Mouse (Mus musculus): ENCODE measurements around the gene Fmnl3. TPM values are rescaled to one million over a fixed set of nuclear protein-coding genes. Genes with fewer than 3 reads are reported as not detected.
"Not testable (repeated sequence)": the region's sequence is repeated elsewhere in the genome, so short reads cannot be mapped to it uniquely, and the experiment has no call there.

Fmnl3 gene
- polyA plus RNA-seq, 1 experiment: 10.7 TPM

- TF ChIP-seq POLR2A (IDR thresholded peaks at IDR 0.05; ENCODE audit: borderline replicate concordance, insufficient read depth, low read length): no peak
- no peak for TF ChIP-seq CTCF (IDR thresholded peaks at IDR 0.05; ENCODE audit: borderline replicate concordance, insufficient read depth, low read depth, low read length)
- H3K4me1 ChIP-seq (ENCODE audit: control insufficient read depth, insufficient read depth, low read length): peaks cover 7% of the 10 kb centered on the region
- WGBS: 2% methylated on average over 24 of the region's 24 CpGs
- H3K27me3 ChIP-seq (ENCODE audit: control insufficient read depth, insufficient read depth, low read length): no peaks in the 10 kb centered on the region
- peak overlapping the region; percentile 91 for H3K4me3 ChIP-seq (replicated peaks; ENCODE audit: insufficient read depth, low read depth, low read length)
- peak in 1 of 2 experiments; percentile 66 for DNase-seq
- peak overlapping the region; percentile 74 for H3K27ac ChIP-seq (ENCODE audit: insufficient read depth, low read length)
These were observed 23.3 kb upstream of the Fmnl3 start for GRCm38 (mm10) chr15:99393386-99394252.

DNA sequence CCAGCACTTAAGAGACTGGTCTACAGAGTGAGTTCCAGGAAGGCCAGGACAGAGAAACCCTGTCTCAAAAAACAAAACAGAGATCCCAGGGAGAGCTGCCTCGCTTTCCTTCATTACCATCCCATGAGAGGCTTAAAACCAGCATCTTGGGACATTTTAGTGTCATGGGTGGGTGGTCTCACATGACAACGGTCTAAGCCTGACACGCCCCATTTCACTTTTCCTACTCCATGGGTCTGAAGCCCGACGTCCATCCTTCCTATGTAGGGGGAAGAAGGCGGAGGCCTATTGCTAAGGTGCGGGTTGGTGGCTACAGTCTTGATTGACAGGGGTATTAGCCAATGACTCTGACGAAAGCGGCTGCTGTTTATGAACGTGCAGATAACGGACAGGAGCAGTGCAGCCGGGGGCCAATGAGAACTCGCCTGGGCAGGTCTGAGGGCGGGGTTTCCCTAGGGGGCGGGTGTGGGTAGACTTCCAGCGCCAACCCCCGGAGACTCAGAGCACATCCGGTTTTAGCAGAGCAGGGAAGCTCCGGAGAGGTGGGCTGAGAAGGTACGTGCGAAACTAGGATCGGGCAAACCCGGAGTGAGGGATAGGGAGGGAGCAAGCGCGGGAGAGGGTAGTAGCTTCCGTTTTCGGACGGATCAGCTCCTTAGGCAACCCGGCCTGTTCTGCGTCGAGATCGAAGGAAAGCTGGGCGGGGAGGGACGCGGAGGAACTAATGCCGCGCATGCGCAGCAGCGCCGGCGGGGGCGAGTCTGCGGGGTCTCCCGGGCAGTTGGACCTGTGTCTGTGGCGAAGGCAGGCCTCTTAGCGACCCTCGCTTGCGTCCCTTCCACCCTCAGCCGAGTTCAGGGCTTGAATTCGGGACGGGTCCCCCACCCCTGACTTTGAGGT lies 22.5 kb upstream of the Fmnl3 start, which contains the start of gene Tmbim6:
Gene Tmbim6 (plus strand): TSS at position 397 of the 900 bp plus-strand sequence.
- peak within 1 kb of the TSS; percentile 74 for H3K27ac ChIP-seq (ENCODE audit: insufficient read depth, low read length)
- peak; percentile 86 for TF ChIP-seq POLR2A (IDR thresholded peaks at IDR 0.05; ENCODE audit: borderline replicate concordance, insufficient read depth, low read length)
- no peak for TF ChIP-seq CTCF (IDR thresholded peaks at IDR 0.05; ENCODE audit: borderline replicate concordance, insufficient read depth, low read depth, low read length)
- DNase-seq: peak; percentile 99 to 100
- H3K27me3 ChIP-seq (ENCODE audit: control insufficient read depth, insufficient read depth, low read length): no peaks in the 10 kb centered on the region
- H3K4me3 ChIP-seq (replicated peaks; ENCODE audit: insufficient read depth, low read depth, low read length): peak within 1 kb of the TSS; percentile 91
- H3K4me1 ChIP-seq (ENCODE audit: control insufficient read depth, insufficient read depth, low read length): peaks cover 3% of the 10 kb centered on the region
- under 1% methylated on average over 51 of the region's 51 CpGs for WGBS

- Histone ChIP-seq H3K27me3 (ENCODE audit: control insufficient read depth, insufficient read depth, low read length) (no peaks in the 10 kb centered on the region), H3K27ac (ENCODE audit: insufficient read depth, low read length) (no peak overlapping the region), H3K4me1 (ENCODE audit: control insufficient read depth, insufficient read depth, low read length) (peaks cover 3% of the 10 kb centered on the region), H3K4me3 (replicated peaks; ENCODE audit: insufficient read depth, low read depth, low read length) (no peak overlapping the region)
- no peak for TF ChIP-seq CTCF (IDR thresholded peaks at IDR 0.05; ENCODE audit: borderline replicate concordance, insufficient read depth, low read depth, low read length)
- DNase-seq: no peak
- WGBS: 60% methylated on average over 6 of the region's 6 CpGs
These were observed 21.7 kb upstream of the Fmnl3 start for GRCm38 (mm10) chr15:99391975-99392374.

GRCm38 (mm10) chr15:99390472-99391401 lies 20.5 kb upstream of the Fmnl3 start:
- Histone ChIP-seq H3K4me3 (replicated peaks; ENCODE audit: insufficient read depth, low read depth, low read length) (no peak overlapping the region), H3K27ac (ENCODE audit: insufficient read depth, low read length) (no peak overlapping the region), H3K4me1 (ENCODE audit: control insufficient read depth, insufficient read depth, low read length) (peaks cover 3% of the 10 kb centered on the region), H3K27me3 (ENCODE audit: control insufficient read depth, insufficient read depth, low read length) (no peaks in the 10 kb centered on the region)
- 79% methylated on average over 7 of the region's 7 CpGs for WGBS
- TF ChIP-seq CTCF (IDR thresholded peaks at IDR 0.05; ENCODE audit: borderline replicate concordance, insufficient read depth, low read depth, low read length) (no peak), POLR2A (IDR thresholded peaks at IDR 0.05; ENCODE audit: borderline replicate concordance, insufficient read depth, low read length) (no peak)
- DNase-seq: no peak

- 13% methylated on average over 4 of the region's 4 CpGs for WGBS
- TF ChIP-seq CTCF (IDR thresholded peaks at IDR 0.05; ENCODE audit: borderline replicate concordance, insufficient read depth, low read depth, low read length): no peak
- TF ChIP-seq POLR2A (IDR thresholded peaks at IDR 0.05; ENCODE audit: borderline replicate concordance, insufficient read depth, low read length): no peak
- no peak for DNase-seq
- Histone ChIP-seq H3K4me3 (replicated peaks; ENCODE audit: insufficient read depth, low read depth, low read length) (no peak overlapping the region), H3K27me3 (ENCODE audit: control insufficient read depth, insufficient read depth, low read length) (no peaks in the 10 kb centered on the region), H3K27ac (ENCODE audit: insufficient read depth, low read length) (no peak overlapping the region), H3K4me1 (ENCODE audit: control insufficient read depth, insufficient read depth, low read length) (no peaks in the 10 kb centered on the region)
These were observed 17.7 kb upstream of the Fmnl3 start for GRCm38 (mm10) chr15:99387976-99388375.

DNA sequence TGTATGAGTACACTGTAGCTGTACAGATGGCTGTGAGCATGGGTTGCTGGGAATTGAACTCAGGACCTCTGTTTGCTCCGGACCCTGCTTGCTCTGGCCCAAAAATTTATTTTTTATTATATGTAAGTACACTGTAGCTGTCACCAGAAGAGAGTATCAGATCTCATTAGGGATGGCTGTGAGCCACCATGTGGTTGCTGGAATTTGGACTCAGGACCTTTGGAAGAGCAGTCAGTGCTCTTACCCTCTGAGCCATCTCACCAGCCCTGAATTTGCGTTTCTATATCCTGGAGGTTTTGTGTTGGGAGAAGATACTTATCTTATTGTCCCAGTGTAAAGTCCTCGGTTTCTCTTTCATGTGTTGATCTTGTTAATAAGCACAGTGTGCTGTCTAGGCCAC lies 16.5 kb upstream of the Fmnl3 start:
- 86% methylated on average over 3 of the region's 3 CpGs for WGBS
- no peaks in the 10 kb centered on the region for H3K4me1 ChIP-seq (ENCODE audit: control insufficient read depth, insufficient read depth, low read length)
- no peak for DNase-seq
- no peak overlapping the region for H3K27ac ChIP-seq (ENCODE audit: insufficient read depth, low read length)
- H3K27me3 ChIP-seq (ENCODE audit: control insufficient read depth, insufficient read depth, low read length): no peaks in the 10 kb centered on the region
- TF ChIP-seq CTCF (IDR thresholded peaks at IDR 0.05; ENCODE audit: borderline replicate concordance, insufficient read depth, low read depth, low read length) (no peak), POLR2A (IDR thresholded peaks at IDR 0.05; ENCODE audit: borderline replicate concordance, insufficient read depth, low read length) (no peak)
- no peak overlapping the region for H3K4me3 ChIP-seq (replicated peaks; ENCODE audit: insufficient read depth, low read depth, low read length)

- WGBS: 90% methylated on average over 3 of the region's 3 CpGs
- H3K27me3 ChIP-seq (ENCODE audit: control insufficient read depth, insufficient read depth, low read length); DNase-seq; H3K27ac ChIP-seq (ENCODE audit: insufficient read depth, low read length); H3K4me3 ChIP-seq (replicated peaks; ENCODE audit: insufficient read depth, low read depth, low read length); H3K4me1 ChIP-seq (ENCODE audit: control insufficient read depth, insufficient read depth, low read length): not testable (repeated sequence)
These were observed 15.8 kb upstream of the Fmnl3 start for GRCm38 (mm10) chr15:99386110-99386509.
